Mouse (Mus musculus) embryo, embryonic 11 days (tissue): ENCODE results near the gene Adamts9.
A peak's percentile ranks its signal among the peaks of the same experiment; 100 is the strongest.

Experiments used
- DNase-seq: peaks from one replicate; pipeline ENCODE4 v3.0.0-alpha.2; 2015

The Adamts9 gene

DNA sequence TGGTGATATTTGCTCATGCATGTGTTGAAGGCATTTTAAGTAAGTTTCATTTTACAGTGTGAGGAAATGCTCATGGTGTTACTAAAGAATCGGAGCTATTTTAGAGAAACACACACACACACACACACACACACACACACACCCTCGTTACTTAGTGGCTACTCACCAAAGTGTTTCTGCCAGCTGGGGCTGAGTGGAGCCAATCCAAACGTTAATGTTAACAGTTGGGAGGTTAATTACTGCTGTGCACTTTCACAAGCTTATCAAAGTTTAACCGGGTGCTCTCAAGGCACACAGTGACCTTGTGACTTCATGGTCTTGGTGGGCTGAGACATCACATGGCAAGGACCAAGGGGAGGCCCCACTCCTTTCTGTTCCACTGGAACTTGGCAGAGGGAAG, 21.4 kb downstream of the Adamts9 start:
- DNase-seq = no peak

DNA sequence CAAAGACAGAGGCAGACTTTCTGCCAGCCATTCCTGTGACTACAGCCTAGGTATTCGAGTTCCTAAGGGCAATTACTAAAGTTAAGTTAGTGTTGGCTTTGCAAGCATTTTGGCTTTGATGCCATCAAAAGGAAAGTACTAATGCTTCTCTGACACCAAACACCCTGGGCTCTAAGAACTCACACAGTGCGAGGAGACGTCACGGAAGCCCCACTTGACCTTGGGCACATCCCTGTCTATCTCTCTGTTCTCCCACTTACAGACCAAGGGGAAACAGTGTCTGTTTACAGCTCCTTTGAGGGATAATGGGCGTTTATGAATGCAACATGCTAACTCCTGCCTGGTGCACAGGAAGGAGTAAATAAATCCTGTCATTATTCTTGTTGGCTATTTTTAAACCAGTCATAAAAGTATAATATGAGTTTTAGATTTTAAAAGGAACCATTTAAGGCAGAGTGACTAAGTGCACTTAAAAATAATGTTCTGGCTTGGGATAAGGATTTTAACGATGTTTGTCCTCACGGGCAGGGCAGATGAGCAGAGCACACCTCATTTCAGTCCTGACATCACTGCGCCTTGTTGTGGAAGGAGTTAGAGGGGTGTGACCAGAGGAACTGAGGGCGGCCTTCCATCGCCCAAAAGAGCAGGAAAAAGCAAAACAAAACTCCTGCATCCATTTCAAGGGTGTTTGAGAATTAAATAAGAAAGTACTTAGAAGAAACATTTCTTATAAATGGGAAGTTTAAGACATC, 22.2 kb downstream of the Adamts9 start:
- DNase-seq = no peak

DNA sequence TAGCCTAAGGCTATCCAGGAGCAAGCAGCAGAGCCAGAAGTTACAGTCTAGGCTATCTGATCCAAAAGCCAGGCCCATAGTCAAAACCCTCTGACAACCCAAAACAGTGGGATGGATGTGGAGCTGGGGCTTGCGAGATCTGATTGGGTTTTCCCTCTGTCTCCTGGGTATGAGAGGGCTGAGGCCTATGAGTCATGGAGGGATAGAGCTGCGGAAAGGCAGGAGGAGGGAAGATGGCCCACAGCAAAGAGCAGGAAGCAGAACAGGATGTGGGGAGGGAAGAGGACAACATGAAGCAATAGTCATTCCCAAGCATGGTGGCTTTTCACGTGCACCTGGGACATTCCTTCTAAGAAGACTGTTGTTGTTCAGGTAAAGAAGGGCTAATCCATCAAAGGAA, 32.7 kb downstream of the Adamts9 start:
- no peak for DNase-seq

DNA sequence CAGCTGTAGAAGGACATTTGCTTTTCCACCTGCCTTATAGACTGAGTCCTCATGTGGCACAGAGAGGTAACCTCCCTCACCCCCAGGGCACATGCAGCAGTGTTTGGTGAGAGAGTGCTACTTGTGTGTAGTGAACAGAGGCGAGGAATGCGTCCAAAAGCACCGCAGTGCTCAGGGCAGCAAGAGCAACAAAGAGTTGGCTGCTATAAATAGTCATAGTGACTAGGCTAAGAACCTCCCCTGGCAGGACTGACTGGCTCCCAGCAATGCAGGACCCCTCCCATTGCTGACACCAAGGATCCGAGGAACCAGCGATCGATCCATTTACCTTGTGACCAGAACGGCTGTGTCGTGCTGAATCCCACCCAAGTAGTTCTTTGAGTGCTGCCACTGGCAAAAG, 33.9 kb downstream of the Adamts9 start:
- DNase-seq = no peak

GRCm38 (mm10) chr6:92905922-92906321, 37.4 kb downstream of the Adamts9 start:
- peak; percentile 54 for DNase-seq

- DNase-seq = no peak
Measured at GRCm38 (mm10) chr6:92904491-92904890, 38.8 kb downstream of the Adamts9 start.

DNA sequence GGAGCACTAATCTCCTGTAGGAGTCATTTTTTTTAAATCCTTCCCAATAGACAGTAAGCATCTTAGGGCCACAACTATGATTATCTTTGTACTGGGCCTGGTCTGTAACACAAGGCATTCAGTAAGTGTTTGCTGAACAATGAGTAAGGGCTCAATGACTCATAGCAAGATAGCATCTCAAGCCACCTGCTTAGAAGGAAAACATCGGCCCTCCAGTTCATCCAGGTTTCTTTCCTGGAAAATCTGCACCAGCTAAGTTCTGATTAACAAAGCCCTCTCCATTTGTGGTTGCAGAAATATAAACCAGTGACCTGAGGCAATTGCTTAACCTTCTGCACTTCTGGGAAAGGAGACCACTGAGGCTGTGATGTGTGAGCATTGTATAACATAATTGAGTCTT, 39.3 kb downstream of the Adamts9 start:
- no peak for DNase-seq

DNA sequence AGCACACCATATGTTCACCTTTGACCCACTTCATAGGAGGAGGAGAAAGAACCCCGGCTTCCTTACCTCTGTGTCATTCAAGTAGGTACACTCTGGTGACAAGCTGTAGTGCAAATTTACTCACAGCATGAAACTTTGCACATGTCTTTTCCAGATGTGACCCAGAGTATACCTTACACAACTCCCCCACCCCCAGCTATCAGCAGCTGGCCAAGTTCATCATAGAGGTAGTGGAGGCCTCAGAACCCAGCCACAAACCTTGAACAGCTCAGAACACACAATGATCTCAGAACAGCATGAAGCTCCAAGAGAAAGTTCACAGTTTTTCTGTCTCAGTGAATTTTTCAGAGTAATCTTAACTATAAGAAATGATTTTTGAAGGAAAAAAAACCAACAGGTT, 51.8 kb downstream of the Adamts9 start:
- peak; percentile 42 for DNase-seq

GRCm38 (mm10) chr6:92883131-92883900, 60.0 kb downstream of the Adamts9 start:
- DNase-seq = peak; percentile 19

DNA sequence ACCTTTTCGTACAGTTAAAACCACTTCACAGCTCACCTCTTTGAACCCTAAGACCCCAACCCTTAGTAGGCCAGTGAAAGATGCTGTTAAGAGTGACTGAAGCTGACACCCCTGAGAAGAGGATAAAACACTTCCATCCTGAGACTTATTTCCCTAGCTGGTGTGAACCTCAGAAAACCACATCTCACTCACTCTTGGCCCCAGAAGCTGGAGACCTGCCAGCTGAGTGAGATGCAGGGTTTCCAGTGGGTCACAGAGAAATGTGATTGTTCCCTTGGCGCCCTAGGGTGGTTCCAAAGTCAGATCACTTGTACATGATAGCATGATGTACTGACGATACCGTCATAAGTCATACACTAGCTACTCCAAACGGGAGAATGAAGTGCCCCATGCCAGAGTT, 60.8 kb downstream of the Adamts9 start:
- no peak for DNase-seq

GRCm38 (mm10) chr6:92879700-92880265, 63.5 kb downstream of the Adamts9 start:
- no peak for DNase-seq

DNA sequence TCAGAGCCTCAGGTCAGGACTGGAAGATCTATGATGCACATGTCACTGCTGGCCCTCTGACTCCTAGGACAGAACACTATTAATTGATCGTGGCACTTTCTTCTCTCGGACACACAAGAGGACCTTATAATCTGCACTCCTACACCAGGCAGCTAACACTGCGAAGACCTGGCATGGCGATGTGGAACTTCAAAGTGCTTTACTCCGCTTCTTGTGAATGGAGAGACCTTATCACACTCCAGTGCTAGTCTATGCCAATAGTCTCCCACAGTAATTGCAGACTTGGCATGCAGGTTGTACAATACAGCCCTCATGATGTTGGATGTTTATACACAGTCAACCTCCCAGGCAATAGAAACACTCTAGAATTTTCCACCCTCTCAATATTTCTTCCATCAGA, 64.5 kb downstream of the Adamts9 start:
- no peak for DNase-seq

- DNase-seq = no peak
Measured at GRCm38 (mm10) chr6:92877236-92877635, 66.1 kb downstream of the Adamts9 start.

- no peak for DNase-seq
Measured at GRCm38 (mm10) chr6:92876121-92876520, 67.2 kb downstream of the Adamts9 start.

DNA sequence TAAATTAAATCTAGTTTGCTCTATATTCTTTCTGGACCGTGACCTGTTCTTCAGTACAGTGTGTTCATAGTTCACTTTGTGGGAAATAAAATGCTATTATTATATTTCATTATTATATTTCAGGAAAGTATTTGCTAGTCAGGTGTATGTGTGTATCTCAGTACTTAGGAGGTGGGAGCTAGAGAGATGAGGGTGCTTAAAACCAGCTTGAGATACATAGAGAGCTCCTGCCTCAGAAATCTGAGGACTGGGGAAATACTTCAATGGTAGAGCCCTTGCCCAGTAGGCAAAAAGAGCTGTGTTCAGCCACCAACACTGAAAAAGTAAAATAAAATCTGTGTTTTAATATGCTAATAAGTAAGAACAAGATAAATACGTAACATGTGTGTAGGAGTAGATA, 68.0 kb downstream of the Adamts9 start:
- no peak for DNase-seq

GRCm38 (mm10) chr6:92874854-92875253, 68.4 kb downstream of the Adamts9 start:
- no peak for DNase-seq

- DNase-seq = no peak
Measured at GRCm38 (mm10) chr6:92872766-92873165, 70.5 kb downstream of the Adamts9 start.

GRCm38 (mm10) chr6:92871813-92872212, 71.5 kb downstream of the Adamts9 start:
- DNase-seq = no peak

GRCm38 (mm10) chr6:92869582-92870219, 73.6 kb downstream of the Adamts9 start:
- peak; percentile 62 for DNase-seq

- peak; percentile 31 for DNase-seq
Measured at GRCm38 (mm10) chr6:92869089-92869581, 74.2 kb downstream of the Adamts9 start, which contains the start of gene Gm15737. Gene Gm15737, plus strand, starts transcription at chr6:92869357.

DNA sequence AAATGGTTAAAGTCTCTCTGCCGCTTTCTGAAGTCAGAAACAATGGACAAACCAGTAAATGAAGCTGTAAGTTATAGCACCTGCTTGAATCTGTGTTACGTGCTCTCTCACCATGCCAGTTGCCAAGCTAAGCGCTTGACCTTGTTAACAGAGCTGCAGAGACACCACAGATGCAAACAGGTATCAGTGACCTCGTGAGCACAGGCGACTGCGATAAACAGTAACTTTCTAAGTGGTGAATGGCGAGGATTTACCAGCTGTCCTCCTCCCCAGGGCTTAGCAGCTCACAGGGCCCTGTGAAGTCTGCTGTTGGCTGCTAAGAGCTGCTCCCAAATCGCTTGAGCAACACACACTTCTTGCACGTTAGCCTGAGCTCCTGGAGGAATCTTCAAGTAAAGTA, 80.7 kb downstream of the Adamts9 start:
- DNase-seq = no peak

DNA sequence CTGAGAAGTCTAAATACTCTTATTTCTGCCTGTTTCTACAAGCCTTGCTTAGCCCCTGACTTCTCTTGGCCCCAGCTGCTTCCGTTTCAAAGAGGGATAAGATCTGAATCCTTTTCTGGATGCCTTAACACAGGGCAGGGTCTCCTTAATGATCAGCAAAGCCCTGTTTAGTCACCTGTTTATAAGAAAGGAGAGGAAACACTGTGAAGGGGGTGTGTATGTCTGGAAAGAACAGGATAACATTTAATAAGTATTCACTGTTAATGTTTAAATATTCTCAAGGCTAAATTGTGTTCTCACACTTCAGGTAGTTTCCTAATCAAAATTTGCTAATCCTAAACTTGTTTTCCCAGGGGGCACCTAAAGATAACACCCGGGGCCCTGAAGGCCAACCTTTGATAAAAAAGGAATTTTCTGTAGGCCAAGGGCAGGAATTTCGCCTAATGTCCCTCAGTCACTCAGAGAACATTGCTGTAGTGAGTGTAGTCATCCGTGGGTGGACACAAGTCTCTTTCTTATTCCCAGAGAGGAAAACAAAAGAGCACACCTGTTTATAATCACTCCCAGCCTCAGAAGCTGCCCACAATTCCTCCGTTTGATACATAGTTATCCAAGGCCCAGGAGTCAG, 82.9 kb downstream of the Adamts9 start:
- DNase-seq = no peak
